ENCODE assay signal across 1 mouse cellular context in the genomic region with DNA sequence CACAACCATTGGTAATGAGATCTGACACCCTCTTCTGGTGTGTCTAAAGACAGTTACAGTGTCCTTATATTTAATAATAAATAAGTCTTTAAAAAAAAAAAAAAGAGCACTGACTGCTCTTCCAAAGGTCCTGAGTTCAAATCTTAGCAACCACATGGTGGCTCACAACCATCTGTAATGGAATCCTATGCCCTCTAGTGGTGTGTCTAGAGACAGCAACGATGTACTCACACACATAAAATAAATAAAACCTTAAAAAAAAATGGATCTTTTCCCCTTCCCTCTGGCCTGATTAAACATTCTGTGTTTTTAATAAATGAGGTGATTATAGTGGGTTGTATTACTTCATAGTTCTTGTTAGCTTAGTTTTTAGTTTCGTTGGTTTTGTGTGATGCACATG. TPM values are rescaled to one million over a fixed set of nuclear protein-coding genes. Genes with fewer than 3 reads are reported as not detected.
"Had no signal": no experiment of that assay in that cellular context is flagged by ENCODE, and none has a peak within 500 bp of the region (broad histone marks: within the 10 kb centered on the region; RNA-seq: fewer than 3 reads in every experiment).

No protein-coding gene starts in this region.

RNA-seq across cellular contexts. Expression of gene Fbxo24, which starts 13.9 kb away (rescaled TPM):
- polyA plus RNA-seq: liver, embryonic 15.5 days had no signal
